Mouse (Mus musculus) regulatory T cell (primary cell): ENCODE data around the gene Fam83d.
"Not testable (repeated sequence)": the region's sequence is repeated elsewhere in the genome, so short reads cannot be mapped to it uniquely, and the experiment has no call there.

Experiments
- in situ Hi-C: fragments of 300-600 bp; cut with MboI, MseI; formaldehyde crosslinking; loops from one replicate; pipeline ENCODE4 v1.15.1; 2025; ENCODE audit warnings: high pct_unique_total_duplicates

Gene Fam83d

DNA sequence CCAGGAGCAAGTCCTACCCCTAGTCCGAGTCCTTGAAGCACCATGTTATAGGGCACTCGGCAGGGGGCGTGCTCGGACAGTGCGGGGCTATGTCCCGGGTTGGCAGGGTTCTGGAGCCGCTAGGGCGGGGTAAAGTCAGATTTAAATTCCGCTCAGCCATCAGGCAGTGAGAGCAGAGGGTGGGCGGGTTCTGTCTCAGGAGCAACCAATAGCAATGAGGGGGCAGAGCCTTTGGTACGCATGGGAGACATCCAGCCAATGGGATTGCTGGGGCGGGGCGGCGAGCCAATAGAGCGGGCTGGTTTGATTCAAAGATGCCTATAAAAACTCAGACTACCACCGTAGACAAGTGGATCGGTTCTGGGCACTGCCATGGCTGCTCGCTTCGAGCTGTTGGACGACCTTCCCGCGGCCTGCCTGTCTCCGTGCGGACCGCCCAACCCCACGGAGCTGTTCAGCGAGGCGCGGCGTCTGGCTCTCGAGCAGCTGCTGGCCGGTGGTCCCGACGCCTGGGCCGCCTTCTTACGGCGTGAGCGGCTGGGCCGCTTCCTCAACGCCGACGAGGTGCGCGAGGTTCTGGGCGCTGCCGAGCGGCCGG, at the start of gene Fam83d:
Fam83d (plus strand) TSS at position 352 of the 598 bp plus-strand sequence.
- in situ Hi-C loops, result no loop called here

DNA sequence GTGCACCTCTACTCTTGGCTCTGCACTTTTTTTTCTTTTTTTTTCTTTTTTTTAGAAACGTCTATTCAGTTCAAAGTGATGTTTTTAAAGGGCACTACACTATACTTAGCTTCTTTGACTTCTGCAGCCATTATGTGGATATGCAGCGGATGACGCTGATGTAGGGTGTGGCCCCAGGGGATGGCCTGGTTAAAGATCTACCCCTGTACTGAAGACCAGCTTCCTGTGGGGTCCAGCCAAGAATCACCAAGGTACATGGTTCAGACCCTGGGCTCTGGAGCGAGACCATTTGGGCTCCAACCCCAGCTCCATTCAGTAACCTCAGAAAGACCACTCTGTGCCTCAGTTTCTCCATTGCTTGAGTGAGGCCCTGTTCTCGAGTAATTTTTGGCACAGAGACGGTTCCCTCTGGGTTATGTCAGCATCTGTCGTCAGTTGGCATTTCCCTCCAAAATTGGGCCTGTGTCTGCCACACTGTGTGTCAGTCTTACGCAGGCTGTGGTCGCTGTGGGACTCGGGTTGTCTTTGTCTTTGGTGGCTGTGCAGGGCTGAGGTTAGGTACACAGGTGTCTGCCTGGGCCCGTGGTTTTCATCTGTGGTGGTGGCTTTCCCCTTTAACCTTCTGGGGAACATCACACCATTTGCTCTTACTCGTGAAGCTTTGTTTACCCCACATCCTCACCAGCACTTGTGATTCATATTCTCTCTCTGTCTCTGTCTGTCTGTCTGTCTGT, 48.9 kb upstream of the Fam83d start:
- in situ Hi-C loops, result no loop called here

- in situ Hi-C loops, result no loop called here
Measured at GRCm38 (mm10) chr2:158720715-158721370, 47.0 kb upstream of the Fam83d start.

- in situ Hi-C loops, result no loop called here
Measured at GRCm38 (mm10) chr2:158721481-158721880, 46.4 kb upstream of the Fam83d start.

GRCm38 (mm10) chr2:158722135-158722534, 45.8 kb upstream of the Fam83d start:
- in situ Hi-C loops, result no loop called here

GRCm38 (mm10) chr2:158722991-158723551, 44.8 kb upstream of the Fam83d start:
- in situ Hi-C loops, result no loop called here

- in situ Hi-C loops, result no loop called here
Measured at GRCm38 (mm10) chr2:158723806-158724205, 44.1 kb upstream of the Fam83d start.

DNA sequence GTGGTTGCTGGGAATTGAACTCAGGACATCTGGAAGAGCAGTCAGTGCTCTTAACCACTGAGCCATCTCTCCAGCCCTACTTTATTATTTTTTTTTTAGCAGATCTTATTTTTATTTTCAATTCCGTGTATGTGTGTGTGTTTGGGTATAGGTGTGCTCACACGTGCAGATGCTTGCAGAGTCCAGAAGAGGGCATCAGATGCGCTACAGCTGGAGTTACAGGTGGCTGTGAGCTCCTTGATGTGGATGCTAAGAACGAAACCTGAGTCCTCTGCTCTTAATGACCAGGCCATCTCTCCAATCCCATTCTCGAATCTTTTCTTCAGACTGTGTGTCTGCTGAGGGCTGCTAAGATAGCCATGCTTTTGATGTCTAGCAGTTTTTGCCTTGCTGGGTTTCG, 41.6 kb upstream of the Fam83d start:
- in situ Hi-C loops, result no loop called here

- in situ Hi-C loops, result no loop called here
Measured at GRCm38 (mm10) chr2:158728061-158728815, 39.7 kb upstream of the Fam83d start.

GRCm38 (mm10) chr2:158730896-158731295, 37.0 kb upstream of the Fam83d start:
- in situ Hi-C loops, result loop anchor here (5.0 kb wide), 1 partner anchor 64 kb away; the partner anchor contains the start of gene Ppp1r16b

DNA sequence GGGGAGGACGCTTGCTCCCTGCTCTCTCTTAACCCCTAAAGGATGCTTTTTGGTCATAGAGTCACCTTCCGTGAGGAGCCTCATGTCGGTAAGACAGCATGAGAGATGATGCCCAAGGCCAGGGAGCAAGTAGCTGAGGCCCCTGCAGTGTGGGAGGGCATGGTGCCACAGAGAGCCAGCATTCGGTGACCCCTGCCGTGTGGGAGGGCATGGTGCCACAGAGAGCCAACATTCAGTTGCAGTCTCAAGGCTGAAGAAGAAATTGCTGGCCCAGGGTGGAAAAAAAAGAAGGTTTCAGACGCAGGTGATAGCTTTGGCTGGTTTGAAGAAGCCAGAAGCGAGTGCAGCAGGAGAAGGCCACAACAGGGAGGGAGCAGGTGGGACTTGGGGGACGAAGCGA, 35.4 kb upstream of the Fam83d start:
- in situ Hi-C loops, result loop anchor here (5.0 kb wide), 1 partner anchor 65 kb away; the partner anchor contains the start of gene Ppp1r16b

GRCm38 (mm10) chr2:158733136-158733535, 34.8 kb upstream of the Fam83d start:
- in situ Hi-C loops, result loop anchor here (5.0 kb wide), 1 partner anchor 66 kb away; the partner anchor contains the start of gene Ppp1r16b

DNA sequence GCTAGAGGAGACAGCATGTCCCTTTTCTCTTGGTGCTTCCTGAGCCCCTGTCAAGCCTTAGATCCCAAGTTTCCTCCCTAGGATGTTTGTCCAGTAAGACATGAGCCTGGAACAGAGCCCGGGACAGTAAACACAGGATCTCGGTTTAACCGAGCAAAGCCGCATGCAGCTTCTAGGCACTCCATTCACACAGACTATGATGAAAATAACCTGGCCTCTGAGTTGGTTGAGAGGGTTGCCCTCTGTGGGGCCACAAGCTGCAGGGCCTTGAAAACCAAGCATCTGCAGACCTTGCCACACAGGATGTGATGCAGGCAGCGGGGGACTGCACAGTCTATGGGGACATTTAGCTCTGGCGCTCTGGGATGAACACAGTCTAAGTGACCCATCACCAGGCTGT, 34.0 kb upstream of the Fam83d start:
- in situ Hi-C loops, result loop anchor here (5.0 kb wide), 1 partner anchor 67 kb away; the partner anchor contains the start of gene Ppp1r16b

DNA sequence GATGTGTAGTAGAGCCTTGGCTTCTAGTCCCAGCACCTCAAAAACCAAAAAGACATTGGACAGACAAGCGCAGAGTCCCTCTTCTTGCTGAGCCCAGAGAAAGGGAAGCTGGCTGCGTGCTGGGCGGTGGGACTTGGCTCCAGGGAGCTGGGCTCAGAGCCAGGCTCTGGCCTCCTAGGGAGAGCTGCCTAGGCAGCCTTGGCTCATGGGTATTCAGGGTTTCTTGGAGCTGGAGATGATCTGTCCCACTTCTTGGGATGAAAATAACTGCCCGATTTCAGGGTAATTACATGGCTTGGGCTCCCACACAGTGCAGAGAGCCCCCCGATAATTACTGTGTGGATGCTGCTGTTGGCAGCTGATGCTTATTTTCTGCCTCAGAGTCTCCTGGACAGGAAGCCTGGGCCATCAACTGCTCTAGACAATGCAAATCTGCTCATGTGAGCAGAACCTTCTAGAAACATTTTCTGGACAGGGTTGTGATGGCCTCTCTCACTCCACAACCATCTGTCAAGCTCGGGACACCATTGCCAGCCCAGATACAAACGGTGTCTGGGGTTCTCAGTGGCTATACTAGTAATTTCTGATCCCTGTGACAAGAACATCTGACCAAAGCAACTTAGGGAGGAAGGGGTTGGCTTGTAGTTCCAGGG, 33.3 kb upstream of the Fam83d start:
- in situ Hi-C loops, result loop anchor here (5.0 kb wide), 1 partner anchor 67 kb away; the partner anchor contains the start of gene Ppp1r16b

- in situ Hi-C loops, result no loop called here
Measured at GRCm38 (mm10) chr2:158735340-158735739, 32.6 kb upstream of the Fam83d start.

- in situ Hi-C loops, result not testable (repeated sequence)
Measured at GRCm38 (mm10) chr2:158736247-158736646, 31.6 kb upstream of the Fam83d start.

GRCm38 (mm10) chr2:158738591-158738990, 29.3 kb upstream of the Fam83d start:
- in situ Hi-C loops, result no loop called here

DNA sequence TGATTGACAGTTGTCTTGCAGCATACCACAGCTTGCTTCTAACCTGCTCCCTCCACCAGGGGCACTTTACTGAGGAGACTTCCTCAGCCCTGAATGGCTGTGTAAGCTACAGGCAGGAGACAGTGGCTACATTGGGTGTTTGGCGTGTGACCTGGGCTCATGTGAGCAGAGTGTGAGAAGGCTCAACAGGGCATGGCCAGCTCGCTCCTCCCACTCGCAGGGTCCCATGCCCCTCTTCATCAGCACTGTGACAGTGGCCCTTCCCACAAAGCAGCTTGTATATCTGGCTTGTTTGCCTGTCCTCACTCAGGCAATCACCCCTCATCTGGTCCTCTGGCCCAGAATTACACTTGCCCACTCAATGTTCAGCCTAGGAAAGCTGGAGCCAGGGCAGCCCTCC, 28.8 kb upstream of the Fam83d start:
- in situ Hi-C loops, result no loop called here

- in situ Hi-C loops, result loop anchor here (10.0 kb wide), 1 partner anchor 1606 kb away; the partner anchor contains the start of gene Samhd1
Measured at GRCm38 (mm10) chr2:158741011-158741501, 26.8 kb upstream of the Fam83d start.

- in situ Hi-C loops, result loop anchor here (10.0 kb wide), 1 partner anchor 1608 kb away; the partner anchor contains the start of gene Samhd1
Measured at GRCm38 (mm10) chr2:158742431-158742830, 25.5 kb upstream of the Fam83d start.
